Mouse (Mus musculus) right cerebral cortex, postnatal 4 days (tissue): ENCODE measurements around the gene 1810046K07Rik.
A peak's percentile ranks its signal among the peaks of the same experiment; 100 is the strongest.

Experiments used
- DNase-seq: peaks from one replicate; pipeline ENCODE4 v3.0.0-alpha.2; 2022

Gene 1810046K07Rik

DNA sequence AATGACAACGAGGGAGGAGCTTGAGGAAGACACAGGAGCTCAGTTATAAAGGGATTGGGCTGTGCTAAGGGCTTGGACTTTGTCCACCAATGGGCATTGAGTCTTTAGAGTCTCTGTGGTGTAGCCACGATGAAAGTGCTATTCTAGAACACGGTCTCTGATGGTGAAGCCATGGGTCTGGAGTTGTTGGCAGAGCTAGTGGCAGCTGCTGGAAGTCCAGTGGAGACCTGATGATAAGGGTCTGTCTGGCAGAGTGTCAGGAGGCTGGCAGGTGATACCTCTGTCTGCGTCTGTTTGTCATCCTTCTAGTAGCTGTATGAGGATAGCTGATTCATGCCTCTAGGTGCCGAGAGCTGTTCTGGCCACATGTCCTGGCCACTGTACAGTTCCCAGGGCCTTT lies 24.7 kb downstream of the 1810046K07Rik start:
- DNase-seq, result no peak

DNA sequence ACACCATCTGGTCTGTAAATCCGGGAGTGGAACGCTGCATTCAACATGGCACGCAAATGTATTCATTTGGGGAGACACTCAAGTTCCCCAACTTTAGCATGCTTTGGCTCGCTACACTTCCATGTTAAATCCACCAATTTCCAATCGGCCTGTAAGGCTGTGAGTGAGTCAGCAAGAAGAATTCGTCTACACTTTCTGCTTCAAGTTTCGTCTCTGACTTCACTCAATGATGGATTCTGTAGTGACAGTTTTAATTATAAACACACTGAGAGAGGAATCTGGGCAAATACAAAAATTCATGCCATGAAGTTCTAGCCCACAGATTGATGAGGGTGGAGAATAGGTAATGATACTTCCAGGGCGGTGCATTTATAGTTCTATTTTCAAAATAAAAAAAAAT lies 35.2 kb downstream of the 1810046K07Rik start:
- no peak for DNase-seq

DNA sequence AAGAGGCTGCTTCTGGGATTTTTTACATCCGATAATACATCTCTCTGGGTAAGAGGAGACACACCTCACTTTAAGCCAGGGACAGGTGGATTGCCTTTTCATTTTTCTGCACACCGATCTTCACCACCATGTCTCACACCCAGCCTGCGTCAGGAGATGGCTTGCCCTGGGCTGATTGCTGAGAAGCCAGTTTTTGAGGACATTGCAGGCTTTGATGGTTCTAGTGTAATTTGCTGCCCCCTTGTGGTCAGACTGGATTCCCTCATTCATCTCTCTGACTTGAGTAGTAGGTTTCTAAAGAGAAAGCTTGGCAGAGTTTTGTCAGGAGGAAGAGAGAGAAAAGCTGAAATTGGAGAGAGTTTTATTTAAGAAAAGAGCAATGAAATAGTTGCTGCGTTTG lies 36.0 kb downstream of the 1810046K07Rik start:
- peak; percentile 75 for DNase-seq

DNA sequence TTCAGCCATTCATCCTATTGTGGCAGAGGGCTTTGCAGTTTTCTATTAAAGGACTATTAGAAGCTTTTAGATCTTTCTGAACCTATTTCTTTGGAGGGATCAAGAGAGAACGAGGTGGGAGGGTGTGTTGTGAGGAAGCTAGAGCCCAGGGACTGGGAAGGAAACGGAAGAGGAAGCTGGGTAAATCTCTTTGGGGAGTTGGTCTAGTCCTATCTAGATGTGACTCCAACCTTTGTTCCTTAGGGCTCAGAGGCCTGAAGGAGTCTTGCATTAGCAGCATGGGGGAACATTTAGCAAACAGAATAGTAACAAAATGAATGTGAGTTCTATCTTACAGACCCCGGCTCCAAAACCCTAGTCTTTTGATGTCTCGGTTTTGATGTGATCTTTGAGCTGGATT lies 37.7 kb downstream of the 1810046K07Rik start:
- DNase-seq, result no peak

DNA sequence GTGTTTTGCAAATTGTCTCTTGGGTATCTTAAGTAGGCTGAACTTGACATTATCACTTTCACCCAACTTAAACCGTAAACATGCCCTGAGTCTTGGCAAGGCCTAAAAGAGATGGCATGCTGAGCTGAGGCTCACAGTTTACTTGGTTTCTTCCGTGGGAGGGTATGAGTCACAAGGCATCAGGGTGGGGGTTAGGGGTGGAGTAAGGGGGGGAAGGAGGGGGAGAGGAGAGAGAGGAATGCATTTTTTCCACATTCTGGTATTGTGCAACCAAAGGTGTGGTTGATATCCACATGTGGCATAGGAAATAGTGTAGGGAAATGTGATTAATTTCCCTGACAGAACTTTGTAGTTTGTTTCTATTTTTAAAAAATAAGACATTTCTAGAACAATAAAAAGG lies 42.6 kb downstream of the 1810046K07Rik start:
- no peak for DNase-seq

DNA sequence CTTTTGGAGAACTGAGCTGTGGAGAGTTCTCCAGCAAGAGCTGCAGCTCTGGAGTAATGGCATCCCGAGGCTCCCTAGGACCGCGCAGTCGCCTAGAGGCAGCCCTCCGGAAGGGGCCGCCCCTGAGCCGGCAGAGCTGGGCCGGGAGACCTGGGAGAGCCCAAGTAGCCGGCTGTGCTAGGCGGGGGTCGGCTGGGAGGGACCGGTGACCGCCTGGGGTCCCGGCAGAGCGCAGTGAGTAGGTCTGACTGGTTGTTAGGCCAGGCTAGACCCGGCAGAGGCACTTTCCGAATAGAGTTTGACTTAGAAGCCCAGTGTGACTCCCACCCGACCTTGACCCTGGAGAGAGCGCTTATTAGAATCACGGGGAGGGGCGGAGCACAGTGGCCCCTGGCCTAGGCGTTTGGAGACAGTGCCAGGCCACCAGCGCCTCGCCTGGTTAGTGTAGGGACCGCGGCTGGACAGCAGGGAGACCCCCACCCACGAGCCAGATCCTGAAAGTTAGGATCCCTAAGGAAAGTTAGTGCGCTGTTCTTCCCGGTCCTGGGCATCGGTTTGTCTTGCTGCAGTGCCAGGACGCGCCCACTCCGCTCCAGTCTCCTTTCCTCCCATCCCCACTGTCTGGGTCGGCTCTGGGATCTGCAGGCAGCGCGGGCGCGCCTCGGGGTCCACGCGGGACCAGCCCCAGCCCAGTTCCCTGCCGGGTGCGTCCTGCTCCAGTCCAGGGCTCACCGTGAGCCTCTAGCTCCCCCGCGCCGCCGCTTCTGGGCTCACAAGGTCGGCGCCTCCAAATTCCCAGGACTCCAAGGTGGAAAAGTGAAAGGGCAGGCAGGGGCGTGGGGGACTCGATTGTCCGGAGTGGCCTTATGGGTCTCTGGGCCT lies 50.0 kb downstream of the 1810046K07Rik start, which contains the start of gene Colca2:
TSS of gene Colca2 (minus strand) at position 70 of the 882 bp plus-strand sequence.
- peak; percentile 62 for DNase-seq

DNA sequence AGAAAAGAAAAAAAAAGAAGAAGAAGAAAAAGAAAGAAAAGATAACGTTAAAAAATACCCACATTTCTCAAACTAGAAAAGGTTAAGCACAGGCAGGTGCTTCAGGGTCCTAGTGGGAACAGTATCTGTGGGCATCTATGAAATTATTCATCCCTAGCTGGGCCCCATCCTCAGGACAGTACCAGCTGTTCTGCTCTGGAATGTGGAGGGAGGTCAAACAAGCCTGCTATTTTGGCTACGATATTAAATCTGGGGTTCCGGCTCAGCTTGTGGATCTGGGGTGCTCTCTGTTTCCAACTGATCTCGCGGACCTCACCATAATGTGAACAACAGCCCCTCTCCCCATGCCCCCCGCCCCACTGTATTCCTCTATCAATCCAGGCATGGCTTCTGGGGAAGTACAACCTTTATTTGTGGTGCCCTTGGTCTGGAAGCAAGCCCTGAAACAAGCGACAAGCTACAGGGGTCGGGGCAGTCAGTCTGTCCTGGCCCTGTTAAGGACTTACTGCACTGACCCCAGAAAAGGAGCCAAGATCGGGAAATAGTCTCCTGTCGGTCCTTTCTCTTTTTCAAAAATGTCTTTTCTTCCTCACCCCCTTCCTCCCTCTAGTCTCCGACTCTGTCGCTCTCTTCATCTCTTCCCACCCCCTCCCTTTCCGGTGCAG lies 50.8 kb downstream of the 1810046K07Rik start:
- DNase-seq, result no peak

DNA sequence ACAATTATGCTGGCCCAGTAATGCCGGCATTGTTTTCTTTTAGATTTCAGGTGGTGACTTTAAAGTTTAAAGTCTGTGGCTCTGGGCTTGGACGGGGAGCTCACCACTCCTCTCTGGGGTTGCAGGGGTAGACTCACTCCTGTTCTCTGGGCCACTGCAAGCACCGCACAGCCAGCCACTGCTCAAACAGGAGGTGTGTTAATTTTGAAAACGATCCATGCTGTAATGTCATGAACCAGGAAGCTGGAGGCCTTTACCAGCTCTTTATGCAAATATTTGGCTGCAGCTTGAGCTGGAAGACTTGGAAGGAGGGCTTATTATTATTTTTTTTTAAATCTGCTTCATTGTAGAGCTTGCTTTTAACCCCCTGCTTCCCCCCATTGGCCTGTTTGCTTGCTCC lies 54.0 kb downstream of the 1810046K07Rik start:
- DNase-seq, result no peak

DNA sequence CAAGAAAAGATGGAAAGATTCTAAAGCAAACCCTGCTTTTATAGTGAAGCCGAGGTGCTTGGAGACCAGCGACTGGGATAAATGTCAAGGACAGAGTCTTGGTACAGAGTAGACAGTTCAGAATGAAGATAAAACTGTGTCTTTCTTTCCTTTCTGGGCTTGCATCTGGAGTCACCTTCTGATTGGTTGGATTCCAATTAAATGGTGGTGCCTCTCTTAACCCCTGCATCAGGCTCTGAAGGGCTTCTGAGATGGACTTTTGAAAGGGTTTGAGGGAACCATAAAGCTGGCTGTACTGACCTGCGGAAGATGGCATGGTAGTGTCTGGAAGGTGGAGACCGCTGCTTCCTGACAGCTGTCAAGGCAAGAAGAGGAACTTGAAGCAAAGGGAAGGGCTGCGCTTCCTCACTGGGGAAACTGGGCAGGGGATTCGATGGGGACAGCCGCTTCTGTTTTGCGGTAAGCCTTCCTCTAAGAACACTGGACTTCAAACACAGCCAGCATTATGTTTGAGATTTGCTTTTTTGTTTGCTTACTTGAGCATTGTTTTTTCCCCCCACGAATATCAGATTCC lies 55.0 kb downstream of the 1810046K07Rik start:
- no peak for DNase-seq

DNA sequence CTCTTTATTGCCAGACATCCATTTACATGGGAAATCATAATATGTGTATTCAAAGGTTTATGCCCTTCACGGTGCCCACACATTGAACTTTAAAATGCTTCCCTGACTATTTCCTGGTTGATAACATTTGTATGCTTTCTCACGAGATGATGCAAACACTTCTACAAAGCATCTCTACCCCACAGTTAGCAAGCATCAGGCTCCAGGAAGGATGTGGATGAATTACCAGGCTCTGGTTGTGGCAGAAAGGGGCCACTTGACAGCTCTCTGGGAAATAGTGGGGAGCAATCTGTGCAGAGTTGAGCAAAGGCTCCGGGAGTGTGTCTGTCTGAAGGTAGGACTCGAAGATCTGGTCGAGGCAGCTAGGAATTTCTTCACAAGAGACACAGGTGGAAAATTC lies 56.6 kb downstream of the 1810046K07Rik start:
- no peak for DNase-seq

DNA sequence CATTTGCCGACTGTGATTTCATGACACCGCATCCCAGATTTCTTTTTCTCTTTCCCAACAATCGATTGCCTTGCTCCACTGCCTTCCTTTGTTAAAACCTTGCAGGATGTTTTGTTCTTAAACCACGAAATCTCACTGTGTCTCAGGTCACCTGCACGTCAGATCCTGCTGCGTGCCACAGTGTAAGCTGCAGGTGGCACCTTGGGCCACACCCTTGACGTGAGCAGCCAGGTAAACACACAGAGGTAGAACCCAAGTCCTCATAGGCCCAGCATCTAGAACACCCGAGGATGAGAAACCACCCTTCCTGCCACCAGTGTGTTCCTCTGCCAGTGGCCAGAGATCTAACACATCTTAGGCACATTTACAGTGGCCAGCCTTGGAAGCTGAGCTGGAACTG lies 57.6 kb downstream of the 1810046K07Rik start:
- no peak for DNase-seq

DNA sequence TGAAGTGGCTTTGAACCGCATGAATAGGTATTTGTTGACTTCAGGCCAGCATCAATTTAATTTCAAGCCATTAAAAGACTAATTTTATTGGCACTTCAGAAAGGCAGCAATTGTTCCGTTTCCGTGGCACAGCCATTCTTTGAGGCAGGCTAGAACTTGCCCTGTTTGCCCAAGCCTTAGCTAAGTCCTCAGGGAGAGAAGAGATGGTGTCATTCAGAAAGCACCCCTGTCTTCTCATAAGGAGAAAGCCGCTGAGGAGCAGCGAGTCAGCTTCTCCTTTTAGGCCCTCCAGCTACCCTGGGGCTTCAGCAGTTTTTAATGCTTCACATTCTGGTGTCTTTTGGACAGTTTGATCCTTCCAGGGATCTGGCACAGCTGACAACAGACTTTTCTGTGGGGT lies 59.9 kb downstream of the 1810046K07Rik start:
- no peak for DNase-seq

DNA sequence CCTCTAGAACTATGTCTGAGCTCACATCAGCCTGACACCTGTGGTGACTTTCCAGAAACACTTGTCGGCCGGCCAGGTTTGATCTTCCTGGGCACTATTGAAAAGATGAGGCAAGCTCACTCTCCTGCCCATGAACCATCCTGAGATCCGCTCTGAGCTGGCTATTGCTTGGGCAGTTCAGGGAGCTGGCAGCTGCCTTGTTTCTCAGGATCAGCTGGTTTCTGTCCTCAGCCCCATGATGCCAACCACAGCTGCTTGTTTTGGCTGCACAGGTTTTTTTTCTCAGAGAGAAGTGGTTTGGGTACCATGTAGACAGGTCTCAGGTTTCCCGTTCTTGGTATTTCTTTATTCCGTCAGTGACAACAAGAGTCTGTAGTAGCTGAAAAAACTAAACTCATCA lies 70.3 kb downstream of the 1810046K07Rik start:
- DNase-seq, result no peak

DNA sequence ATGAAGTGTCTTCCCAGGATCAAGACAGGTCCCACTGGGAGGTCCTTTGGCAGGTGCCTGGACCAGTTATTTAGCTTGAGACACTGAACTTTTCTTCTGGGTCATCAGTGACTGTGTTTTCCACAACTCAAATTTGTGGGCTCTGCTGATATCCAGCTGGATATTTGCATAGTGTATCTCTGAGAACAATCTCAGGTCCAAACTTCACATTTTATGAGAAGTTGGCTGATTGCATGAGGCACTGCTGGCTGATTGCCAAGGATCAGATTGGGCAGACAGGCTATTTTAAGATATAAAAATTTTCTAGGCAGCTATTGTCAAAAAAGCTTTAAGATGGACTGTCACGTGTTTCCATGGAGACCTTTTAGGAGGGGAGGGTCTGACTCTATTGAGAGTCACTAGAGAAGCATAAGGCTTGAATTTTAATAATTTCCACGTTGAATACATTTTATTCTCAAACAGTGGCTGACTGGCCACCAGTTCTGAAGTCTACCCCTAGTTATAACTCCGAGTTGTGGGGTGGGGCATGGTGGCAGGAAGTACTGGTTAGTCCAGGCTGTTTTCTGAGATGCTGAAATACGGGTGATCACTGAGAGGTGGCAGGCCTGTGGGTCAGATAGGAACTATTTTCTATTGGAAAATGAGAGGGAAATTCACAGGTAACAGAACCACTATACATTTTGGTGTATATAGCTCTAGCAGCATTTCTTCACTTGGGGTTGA lies 71.8 kb downstream of the 1810046K07Rik start:
- DNase-seq, result no peak
